Mouse (Mus musculus) MEL-GATA-1-ER (cell line): ENCODE measurements around the gene Spon2.

ENCODE experiments used
- DNase-seq: peaks from one replicate; pipeline ENCODE4 v3.0.0-alpha.2; 2012; ENCODE audit warnings: low read depth; ENCODE audit errors: extremely low read depth

Spon2 gene

DNA sequence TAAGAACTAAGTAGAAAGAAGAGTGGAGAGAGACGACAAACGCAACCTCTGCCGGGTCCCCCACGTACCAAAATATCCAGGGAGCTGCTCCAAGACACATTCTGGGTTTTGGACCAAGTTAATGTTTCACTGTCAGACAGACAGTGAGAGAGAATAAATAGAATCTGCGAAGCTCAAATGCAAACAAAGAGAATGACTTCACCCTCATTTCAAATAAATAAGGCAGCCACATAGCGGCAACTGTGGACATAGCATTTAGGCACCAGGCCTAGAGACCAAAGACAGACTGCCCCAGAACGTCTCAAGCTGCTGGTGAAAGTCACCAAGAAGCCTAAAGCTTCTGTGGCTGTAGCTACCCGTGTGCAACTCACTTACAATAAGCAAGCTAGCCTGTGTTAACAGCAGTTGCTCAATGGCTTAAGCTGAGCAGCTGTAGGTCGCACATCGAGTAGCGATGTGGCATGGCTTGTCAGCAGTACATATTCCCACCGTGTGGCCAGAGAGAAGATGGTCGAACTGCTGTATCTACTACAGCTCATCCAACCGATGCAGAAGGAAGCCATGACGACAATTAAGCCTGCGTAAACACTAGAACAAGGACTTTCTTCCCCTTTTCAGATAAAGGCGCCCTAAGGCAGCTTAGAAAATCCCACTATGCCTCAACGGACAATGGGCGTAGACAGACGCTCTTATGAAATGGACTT, 643 bp upstream of the Spon2 start:
- peak; percentile 30 for DNase-seq

- no peak for DNase-seq
Observed at GRCm38 (mm10) chr5:33217663-33218062, 592 bp downstream of the Spon2 start.

DNA sequence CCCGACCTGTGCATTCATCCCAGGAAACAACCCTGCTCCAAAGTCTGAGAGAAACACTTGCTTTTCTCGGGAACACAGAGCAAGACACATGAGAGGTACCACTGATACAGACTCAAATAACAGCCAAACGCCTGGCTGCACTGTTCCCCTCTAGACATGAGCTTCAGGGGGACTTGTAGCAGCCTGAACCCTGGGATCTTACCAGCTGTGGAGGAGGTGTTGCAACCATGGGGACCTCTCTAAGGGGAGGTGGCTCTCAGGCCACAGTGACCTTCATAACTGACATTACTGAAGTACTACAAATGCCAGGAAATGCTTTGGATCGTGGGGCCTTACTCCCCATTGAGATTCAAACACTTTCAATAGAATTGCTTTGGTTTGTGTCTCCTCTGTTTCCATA, 3.5 kb downstream of the Spon2 start:
- no peak for DNase-seq

DNA sequence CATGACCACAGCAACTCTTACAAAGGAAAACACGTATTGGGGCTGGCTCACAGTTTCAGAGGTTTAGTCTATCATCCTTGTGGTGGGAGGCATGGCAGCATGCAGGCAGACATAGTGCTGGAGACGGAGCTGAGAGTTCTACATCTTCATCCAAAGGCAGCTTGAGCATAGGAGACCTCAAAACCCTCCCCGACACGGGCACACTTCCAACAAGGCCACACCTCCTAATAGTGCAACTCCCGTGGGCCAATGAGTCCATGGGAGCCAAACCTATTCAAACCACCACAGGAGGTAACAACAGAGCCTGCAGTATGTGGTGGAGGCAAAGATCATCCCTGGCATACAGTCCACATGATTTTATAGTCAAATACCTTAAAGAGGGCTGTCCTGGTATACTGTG, 7.0 kb downstream of the Spon2 start:
- no peak for DNase-seq

- no peak for DNase-seq
Observed at GRCm38 (mm10) chr5:33210515-33210914, 7.7 kb downstream of the Spon2 start.

DNA sequence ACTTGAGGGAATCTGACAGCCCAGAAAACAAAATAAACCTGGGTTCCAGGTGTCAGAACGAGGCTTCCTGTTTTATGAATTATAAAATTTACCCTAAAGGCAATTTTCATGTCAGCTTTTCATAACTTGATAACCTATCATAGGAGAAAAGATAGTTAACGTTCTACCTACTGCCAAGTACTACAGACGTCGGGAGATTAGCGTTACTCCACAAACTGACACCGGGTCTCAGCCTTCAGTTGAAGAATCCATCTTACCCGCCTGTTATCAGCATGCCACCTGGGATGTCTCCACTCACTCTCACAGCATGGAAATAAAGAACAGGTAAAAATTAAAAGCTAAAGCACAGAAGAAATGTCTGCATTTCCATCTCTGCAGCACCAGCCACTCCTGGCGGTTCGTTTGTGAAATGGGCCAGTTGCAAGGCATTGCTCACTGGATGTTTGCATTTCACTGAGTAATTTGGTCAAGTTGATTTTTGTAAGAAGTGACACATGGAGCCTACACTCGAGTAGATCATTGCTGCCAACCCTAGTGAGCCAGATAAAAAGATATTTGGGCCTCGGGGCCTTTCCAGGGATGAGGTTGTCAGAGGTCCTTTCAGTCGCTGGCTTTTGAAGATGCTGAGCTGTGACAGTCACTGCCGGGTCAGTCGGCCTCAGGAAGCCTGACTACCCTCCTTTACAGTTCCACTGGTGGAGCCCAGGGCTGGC, 9.6 kb downstream of the Spon2 start:
- no peak for DNase-seq

DNA sequence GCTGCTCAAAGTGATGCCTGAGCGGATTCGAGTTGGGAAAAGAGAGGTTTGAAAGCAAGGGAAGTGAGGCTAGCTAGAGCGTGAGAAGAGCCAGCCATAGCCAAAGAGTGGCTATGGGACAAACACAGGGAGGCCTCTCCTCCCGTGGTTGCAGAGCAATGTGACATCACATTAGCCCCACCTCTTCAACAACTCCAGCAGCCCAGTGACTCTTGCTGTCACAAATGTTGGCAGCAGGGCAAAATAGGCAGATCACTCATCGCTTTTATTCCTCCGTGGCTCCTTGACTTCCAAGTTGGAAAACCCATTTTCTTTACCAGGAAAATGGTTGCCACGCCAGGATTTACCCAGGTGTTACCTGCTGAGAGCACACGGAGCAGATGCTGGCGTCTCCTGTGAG, 11.1 kb downstream of the Spon2 start:
- DNase-seq = no peak

DNA sequence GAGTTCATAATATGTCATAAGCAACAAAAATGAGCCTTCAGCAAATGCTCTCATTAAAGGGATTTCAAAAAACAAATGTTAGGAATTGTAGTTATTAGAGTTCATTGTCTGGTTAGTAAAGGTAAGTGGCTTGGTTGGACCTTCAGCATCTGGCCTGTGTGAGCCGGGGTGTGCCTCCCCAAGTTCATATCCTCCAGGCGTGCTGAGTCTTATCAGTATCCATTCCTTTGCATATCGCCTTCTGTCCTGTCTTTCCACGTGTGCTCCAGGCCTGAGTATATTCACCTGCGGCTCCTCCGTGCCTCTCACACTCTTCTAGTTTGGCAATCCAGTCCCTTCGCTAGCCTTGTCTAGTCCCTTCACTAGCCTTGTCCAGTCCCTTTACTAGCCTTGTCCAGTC, 11.9 kb downstream of the Spon2 start:
- DNase-seq = no peak

GRCm38 (mm10) chr5:33204284-33204683, 14.0 kb downstream of the Spon2 start:
- DNase-seq = no peak

- peak; percentile 88 for DNase-seq
Observed at GRCm38 (mm10) chr5:33203691-33204242, 14.5 kb downstream of the Spon2 start.

- no peak for DNase-seq
Observed at GRCm38 (mm10) chr5:33203171-33203565, 15.1 kb downstream of the Spon2 start.

GRCm38 (mm10) chr5:33202516-33203170, 15.6 kb downstream of the Spon2 start:
- DNase-seq = no peak

- no peak for DNase-seq
Observed at GRCm38 (mm10) chr5:33201697-33202096, 16.6 kb downstream of the Spon2 start.

- DNase-seq = no peak
Observed at GRCm38 (mm10) chr5:33200071-33200470, 18.2 kb downstream of the Spon2 start.

- no peak for DNase-seq
Observed at GRCm38 (mm10) chr5:33195246-33195852, 22.9 kb downstream of the Spon2 start.

GRCm38 (mm10) chr5:33193567-33193966, 24.7 kb downstream of the Spon2 start:
- peak; percentile 53 for DNase-seq
